Mouse (Mus musculus) left cerebral cortex, adult 9 months (tissue): Measurements from ENCODE around the gene Gpn3.
"Not testable (repeated sequence)": the region's sequence is repeated elsewhere in the genome, so short reads cannot be mapped to it uniquely, and the experiment has no call there.

Experiments
- DNase-seq, 2 experiments: peaks; one replicate each; pipeline ENCODE4 v3.0.0; 2022; ENCODE audit warnings: low spot score in 2 of 2

Gene Gpn3

DNA sequence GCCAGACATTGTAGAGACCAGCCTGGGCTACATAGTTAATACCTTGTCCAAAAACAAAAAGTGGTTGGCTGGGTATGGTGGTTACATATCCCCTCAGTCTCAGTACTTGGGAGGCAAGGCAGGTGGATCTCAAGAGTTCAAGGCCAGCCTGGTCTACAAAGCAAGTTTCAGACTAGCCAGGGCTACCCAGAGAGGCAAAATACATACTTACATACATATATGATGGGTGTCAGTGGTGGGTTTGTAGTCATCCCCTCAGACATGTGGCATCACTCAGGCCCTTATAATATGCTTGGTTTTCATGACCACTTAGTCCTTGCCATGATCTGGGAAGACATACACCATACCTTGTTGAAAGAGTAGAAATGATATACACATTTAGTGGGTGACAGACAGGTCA is 19.0 kb downstream of the Gpn3 start:
- no peak for DNase-seq

DNA sequence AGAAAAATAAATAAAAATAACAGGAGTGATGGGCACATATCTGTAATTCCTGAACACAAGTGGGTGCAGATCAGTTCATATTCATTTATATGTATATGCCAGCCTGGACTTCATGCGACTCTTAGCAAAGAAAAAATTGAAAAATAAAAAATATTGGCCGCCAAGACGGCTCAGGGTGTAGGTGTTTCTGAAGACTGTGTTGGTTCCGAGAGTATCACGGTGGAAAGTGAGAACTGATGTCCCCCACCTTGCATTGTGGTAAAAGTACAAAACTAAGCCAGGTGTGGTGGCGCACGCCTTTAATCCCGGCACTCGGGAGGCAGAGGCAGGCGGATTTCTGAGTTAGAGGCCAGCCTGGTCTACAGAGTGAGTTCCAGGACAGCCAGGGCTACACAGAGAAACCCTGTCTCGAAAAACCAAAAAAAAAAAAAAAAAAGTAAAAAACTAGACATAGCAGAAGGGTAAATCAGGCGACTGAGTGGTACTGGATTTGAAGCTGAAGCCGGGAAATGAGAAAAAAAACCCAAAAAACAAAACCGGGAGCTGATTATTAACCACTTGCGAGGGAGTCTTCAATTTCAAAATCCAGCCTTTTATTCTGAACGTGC is 19.6 kb downstream of the Gpn3 start:
- DNase-seq, result no peak

DNA sequence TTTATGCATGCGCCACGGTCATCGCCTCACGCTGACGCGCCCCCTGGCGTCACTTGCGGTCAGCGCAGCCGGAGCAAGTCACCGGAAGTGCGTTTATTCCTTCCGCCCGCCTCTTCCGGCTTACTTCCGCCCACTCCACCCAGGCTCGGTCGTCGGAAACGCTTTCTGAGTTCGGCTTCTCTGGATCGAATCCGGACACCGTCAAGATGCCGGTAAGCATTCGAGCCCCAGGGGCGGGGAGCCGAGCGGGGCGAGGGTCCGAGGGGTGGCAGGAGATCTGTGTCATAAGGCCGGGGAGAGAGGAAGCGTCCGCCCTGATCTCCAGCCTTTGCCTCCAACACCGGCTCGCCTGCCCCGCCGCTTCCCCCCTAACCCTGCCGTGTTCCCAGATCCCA is 20.1 kb downstream of the Gpn3 start, which contains the start of gene Arpc3:
Arpc3 (plus strand) TSS at position 93 of the 395 bp plus-strand sequence.
- peak; percentile 62 to 91 for DNase-seq

DNA sequence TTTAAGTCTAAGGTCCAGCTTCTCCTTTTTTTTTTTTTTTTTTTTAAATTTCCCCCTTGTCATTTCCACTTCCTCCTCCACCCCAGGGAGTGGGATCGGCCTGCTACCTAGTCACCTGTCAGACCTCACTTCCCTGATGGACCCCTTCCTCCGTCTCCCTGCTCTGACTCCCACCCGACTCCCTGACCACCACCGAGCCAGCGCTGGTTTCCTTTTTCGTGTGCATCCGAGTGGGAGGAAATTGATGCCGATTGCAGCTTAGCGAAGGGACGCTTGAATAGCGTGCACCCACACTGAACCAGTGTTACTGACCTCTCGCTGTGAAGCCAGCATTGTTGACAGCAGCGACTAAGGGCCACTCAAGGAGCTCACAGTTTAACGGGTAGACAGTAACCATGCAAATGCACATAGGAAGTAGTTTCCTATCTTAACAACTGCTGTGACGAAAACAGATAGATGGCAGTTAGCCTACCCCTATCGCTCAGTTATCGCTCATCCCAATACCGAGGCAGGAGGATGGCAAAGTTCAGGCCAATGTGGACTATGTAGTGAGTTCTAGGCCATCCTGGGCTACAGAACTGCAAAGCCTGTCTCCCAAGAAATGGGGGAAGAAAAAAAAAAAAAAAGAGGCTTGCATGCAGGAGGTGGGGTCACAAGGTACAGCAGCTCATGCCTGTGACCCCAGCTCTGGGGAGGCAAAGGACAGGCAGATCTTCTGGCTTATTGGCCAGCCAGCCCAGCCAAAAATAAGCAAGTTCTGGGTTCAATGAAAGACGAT is 20.7 kb downstream of the Gpn3 start:
- DNase-seq, result no peak

DNA sequence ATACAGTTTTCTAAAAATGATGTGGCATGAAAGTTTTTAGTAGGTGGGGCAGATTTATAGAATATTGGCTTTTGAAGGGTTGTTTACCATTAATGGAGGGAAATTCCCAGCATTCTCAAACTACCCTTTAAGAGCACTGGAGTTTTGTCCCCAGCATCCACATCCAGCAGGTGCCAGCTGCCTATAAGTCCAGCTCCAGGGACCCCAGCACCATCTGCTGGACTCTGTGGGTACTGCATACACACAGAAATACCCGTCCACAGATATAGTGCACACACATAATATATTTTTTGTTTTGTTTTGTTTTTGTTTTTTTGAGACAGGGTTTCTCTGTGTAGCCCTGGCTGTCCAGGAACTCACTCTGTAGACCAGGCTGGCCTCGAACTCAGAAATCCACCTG is 22.2 kb downstream of the Gpn3 start:
- peak in 1 of 2 experiments; percentile 68 for DNase-seq

DNA sequence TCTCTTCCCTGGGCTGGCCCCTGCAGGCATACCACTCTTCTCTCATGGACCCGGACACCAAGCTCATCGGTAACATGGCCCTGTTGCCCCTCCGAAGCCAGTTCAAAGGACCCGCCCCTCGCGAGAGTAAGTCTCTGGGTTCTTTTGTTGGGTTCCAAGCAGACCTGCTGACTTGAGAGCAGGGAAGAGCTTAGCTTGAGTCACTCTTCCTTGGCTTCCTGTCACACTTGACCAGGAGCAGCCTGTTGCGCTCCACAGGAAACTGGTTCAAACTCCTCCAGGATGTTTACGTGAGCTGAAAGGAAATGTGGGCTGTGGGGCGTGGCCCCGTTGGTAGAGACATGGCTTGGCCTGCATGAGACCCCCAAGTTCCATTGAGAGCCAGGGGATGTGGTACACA is 25.1 kb downstream of the Gpn3 start:
- no peak for DNase-seq

DNA sequence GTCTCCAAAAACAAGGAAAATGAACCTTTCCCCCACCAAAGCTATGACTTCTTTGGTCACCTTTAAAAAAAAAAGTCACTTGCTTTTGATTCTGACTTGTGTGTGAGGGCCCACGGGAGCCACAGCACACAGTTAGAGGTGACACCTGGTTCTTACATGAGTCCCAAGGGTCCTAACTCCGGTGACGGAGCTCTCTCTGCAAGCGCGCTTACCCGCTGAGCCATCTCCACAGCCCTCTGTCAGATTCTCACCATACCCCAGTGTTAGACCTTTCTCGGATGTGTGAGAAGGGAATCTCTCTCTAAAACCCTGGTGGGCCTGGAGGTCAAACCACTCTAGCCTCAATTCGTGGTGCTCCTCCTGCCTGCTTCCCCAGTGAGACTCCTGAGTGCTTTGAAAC is 25.8 kb downstream of the Gpn3 start:
- no peak for DNase-seq

DNA sequence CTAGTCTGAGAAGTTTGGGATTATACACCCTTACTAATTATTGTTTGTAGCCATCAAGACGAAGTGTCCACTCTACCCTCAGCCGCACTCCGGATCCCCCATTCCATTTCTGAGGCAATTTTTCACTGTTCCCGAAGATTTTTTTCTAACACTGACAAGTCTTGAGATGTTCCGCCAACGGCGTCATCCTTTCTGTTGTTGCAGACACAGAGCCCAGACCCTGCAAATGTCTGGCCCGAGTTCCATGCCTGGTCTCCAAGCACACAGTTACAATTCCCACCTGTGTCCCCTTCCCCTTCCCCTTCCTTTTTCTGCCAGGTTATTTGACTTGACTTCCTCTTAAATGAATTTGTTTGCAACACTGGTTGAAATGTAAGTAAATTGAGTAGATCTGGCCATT is 28.2 kb downstream of the Gpn3 start:
- no peak for DNase-seq

DNA sequence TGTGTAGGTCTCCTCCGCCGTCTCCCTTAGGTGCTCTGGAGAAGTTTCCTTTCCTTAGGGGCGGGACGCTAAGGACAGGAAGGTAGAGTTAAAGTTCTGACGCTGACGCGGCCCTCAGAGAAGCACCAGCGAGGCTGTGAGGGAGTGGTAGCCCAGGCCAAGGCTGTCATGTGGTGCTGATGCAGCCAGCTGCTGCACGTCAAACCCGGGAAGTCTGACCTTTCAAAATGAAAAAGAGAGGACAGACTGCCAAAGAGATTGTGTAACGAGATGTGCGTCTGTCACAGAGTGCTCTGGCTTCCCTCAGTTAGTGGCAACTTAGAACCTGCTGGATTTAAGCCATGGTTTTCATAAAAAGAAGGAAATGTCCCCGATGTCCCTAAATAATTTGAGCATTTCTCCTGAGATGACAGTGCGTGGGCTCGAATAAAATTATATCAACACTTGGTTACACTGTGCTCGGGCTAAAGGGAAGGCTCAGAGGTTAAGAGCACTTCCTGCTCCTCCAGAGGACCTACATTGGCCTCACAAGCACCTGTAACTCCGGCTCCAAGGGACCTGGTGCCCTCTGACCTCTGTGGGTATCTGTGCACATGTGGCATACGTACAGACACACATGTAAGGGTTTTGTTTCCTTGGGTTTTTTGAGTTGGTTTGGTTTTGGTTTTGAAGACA is 29.1 kb downstream of the Gpn3 start:
- peak in 1 of 2 experiments; percentile 58 for DNase-seq

DNA sequence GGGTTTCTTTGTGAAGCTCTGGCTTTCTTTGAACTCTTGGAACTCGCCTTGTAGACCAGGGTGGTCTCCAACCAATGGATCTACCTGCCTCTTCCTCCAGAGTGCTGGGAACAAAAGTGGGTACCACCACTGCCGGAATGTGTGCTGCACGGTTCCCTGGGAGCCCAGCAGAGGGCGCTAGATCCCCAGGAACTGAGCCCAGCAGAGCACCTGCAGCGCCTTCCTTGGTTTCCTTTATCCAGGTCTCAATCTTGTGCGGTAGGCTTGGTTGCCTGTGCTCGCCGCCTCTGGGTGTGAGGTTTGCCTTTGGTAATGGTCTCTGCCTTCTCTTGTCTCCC is 29.6 kb downstream of the Gpn3 start:
- peak in 1 of 2 experiments; percentile 76 for DNase-seq

DNA sequence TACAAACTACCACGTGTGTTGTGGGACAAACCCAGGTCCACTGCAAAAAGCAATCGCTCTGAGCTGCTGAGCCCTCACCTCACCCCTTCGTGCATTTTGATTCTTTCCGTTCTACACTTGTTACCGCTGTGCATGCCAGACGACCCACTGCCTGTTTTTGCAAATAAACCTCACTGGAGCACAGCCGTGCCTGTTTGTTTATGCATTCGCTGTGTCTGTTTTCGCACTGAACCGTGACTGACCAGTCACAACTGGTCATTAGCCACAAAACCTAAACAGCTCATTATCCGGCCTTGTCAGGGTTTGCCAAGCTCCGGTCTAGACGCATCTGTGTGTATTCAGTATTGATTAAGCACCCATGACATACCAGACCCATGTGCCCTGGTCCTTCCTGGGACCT is 30.5 kb downstream of the Gpn3 start:
- no peak for DNase-seq

DNA sequence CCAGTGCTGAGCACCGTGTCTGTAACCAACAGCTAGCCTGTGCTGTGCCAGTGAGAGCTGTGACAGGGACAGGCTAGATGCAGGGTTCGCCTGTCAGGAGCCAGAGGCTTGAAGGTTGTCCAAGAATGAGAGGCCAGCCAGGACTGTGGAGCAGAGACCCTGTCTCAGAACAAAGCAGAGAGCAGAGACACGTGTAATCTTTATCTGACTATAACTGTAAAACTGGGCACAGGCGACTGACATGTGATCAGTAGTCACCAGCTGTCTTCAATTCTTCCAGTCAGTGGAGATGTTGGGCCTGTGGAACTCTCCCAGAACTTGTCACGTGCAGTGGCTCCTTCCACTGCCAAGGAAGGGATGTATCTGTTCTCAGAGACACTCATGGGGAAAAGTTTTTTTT is 31.1 kb downstream of the Gpn3 start:
- peak in 1 of 2 experiments; percentile 70 for DNase-seq

DNA sequence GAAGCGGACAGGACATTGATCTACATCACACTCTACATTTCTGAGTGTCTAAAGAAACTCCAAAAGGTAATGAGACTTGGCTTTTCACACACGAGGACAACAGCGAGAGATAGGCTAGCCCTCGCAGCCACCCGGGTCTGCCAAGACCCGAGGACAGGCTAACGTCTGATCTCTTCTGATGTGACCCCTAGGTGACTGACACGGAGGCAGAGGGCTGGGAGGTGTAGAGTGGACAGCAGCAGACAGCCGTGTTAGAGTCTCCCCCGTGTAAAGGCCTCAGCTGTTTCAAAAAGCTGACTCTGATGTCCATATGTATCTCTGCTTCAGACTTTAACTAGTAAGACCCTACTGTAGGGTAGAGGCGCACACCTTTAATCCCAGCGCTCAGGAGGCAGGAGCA is 31.7 kb downstream of the Gpn3 start:
- no peak for DNase-seq

DNA sequence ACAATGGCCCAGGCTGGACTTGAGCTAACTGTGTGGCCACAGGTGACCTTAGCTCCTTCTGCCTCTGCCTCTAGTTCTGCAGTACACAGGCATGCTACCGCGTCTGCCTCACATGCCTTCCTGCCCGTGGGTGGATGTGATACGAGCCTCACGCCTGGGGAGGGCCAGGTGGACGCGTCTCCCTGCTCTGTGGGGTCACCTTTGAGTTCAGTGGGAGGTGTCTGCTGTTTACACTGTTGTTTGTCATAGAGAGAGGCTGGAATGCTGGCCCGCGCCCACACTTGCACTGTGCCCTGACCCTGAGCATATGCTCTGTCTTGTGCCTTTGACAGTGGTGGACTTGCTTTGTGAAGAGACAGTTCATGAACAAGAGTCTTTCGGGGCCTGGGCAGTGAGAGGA is 33.9 kb downstream of the Gpn3 start:
- DNase-seq, result no peak

DNA sequence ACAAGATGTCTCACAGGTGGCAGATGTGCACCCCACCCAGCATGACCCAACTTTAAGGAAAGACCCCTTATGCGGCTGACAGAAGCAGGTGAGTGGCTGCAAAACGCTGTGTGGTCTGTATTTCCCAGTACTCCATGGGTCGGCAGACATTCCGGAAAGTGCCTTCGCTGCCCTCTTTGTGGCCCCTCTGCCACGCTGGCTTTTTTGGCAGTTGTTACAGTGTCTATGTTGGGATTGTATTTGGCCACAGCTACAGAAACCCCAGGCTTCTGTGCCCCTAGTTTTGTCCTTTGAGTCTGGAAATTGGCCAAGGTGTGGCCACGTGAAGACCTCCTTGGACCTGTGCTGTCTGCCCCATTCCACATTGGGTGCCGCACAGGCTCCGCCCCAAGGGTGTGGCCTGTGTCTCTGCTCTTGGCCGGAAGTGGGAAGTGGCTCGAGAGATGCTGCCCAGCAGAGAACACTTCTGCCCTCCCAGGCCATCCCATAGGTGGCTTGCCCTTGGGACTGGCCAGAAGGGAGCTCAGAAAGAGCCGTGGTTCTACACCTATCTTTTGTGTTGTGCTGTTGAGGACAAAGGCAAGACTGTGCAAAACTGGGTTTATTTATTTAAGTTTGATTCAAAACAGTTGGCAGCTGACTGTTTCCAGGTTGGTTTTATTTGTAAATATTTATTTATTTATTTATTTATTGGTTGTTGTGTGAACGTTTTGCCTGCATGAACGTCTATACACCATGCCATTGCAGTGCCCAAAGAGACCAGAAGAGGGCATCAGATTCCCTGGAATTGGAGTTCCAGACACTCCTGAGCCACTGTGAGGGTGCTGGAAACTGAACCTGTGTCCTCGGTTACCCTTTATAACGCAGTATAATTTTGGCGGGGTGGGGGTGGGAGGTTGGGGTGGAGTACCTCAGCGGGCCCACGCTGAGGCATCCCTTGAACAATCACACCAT is 38.3 kb downstream of the Gpn3 start:
- no peak for DNase-seq

DNA sequence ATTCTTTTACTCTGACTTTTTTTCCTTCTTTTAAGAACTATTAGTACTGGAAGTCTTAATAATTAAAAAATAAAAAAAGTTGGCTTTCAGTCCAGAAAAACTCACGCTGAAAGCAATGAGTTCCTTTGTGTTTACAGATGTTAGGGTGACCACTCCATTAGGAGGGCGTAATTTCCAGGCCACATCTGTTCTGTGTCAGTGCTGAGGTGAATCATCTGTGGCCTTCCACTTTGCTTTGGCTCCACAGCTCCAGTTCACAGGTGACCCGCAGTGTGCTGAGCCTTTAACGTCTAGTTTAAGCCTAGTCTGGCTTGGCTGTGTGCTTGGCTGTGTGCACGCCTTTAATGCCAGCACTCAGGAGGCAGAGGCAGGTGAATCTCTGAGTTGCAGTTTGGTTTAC is 40.2 kb downstream of the Gpn3 start:
- DNase-seq, result no peak

DNA sequence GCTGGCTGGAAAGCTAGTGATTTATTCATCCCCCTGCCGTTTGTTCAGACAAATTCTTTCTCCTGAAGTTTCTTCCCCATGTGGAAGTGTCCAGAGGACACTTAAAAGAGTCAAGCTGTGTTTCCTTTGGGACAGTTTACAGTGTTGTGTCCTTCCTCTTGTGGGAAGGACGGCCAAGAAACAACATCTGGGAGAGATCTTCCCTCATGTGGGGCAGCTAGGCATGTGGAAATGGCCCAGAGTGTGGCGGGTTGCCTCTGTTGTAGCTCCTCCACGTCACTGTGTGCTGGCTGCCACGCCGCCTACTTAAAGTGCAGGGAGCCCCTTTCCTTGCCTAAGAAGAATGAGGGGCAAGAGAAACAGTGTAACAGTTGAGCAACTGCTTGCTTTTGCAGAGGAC is 41.1 kb downstream of the Gpn3 start:
- no peak for DNase-seq

DNA sequence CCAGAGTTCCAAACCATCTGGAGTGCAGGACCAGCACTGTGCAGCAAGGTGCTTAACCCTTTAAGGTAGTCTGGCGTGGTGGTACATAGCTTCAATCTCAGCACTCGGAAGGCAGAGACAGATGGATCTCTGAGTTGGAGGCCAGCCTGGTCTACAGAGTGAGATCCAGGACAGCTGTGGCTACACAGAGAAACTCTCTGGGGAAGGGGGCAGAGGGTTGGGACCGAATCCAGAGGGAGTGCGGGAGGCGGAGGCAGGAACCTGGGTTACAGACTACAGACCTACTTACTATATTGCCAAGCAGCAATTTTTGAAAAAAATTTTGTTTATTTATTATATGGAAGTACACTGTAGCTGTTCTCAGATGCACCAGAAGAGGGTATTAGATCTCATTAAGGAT is 42.7 kb downstream of the Gpn3 start:
- DNase-seq, result no peak

DNA sequence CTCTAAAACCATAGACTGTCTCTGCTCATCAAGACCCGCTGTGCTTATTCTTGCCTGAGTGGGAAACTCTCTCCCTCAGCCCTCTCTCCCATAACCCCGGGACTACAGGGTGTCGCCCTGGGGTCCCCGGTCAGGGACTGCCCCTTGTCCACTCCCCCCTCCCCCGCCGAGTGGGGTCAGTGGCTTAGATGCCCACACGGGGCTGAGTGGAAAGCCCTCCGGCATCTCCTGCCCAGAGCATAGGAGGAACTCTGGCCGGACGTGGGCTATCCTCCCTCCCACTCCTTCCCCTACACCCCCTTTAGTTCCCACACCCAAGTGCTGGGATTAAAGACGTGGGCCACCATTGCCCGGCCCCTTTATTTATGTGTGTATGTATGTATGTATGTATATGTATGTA is 43.8 kb downstream of the Gpn3 start:
- DNase-seq, result no peak

DNA sequence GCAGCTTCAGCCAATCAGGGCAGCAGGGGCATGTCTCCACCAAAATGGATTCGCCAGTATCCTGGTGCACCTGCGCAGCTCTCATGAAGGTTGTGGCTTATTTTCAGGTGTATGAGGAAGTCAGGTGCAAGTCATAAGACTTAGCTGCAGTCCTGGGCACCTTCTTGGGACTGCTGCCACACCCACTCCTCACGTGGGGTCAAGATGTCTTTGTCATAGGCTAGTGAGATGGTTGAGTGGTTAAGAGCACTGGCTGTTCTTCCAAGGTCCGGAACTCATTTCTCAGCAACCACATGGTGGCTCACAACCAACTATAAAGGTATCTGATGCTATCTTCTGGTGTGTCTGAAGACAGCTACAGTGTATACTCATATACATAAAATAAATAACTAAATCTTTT is 49.0 kb downstream of the Gpn3 start:
- not testable (repeated sequence) for DNase-seq

DNA sequence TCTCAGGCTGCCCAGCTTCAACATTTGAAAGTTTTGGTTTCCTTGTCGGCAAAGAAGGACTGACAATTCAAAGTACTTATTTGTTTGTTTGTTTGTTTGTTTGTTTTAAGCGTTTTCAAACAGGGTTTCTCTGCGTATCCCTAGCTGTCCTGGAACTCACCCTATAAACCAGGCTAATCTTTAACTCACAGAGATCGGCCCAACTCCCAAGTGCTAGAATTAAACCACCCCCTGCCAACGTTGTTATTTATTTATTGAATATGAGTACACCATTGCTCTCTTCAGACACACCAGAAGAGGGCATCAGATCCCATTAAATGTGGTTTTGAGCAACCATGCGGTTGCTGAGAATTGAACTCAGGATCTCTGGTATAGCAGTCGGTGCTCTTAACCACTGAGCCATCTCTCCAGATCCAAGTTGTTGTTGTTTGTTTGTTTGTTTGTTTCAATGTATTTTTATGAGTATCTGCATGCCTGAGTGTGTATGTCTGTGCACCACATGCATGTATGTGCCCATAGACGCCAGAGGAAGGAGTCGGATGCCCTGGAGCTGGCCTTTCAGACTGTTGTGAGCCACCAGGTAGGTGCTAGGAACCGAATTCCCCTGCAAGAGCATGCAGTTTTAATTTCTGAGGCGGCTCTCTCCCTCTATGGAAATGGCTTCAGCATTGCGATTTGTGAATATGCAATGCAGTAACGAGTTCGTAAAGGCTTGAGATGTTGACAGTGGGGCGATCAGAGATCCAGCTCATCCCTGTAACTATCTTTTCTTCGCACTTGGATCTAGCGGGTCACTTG is 49.8 kb downstream of the Gpn3 start, which contains the start of gene Anapc7:
Anapc7 (plus strand) TSS at position 423 of the 798 bp plus-strand sequence.
- no peak for DNase-seq
